Mouse (Mus musculus) yolk sac, embryonic 10.5 days (tissue): ENCODE measurements around the gene Akr1c12.
"Not testable (repeated sequence)": the region's sequence is repeated elsewhere in the genome, so short reads cannot be mapped to it uniquely, and the experiment has no call there.

Experiments
- DNase-seq: peaks from one replicate; pipeline ENCODE4 v3.0.0-alpha.2; 2017; ENCODE audit warnings: low spot score

Akr1c12 gene

GRCm38 (mm10) chr13:4279284-4279683, at the start of gene Akr1c12:
Gene Akr1c12 (minus strand): TSS chr13:4279433.
- peak; percentile 41 for DNase-seq

GRCm38 (mm10) chr13:4318773-4319172, 39.5 kb upstream of the Akr1c12 start:
- no peak for DNase-seq

GRCm38 (mm10) chr13:4313907-4314306, 34.7 kb upstream of the Akr1c12 start:
- DNase-seq = no peak

- no peak for DNase-seq
Measured at GRCm38 (mm10) chr13:4304861-4305565, 25.8 kb upstream of the Akr1c12 start.

GRCm38 (mm10) chr13:4296991-4297390, 17.8 kb upstream of the Akr1c12 start:
- DNase-seq = no peak

- peak; percentile 37 for DNase-seq
Measured at GRCm38 (mm10) chr13:4281471-4282412, 2.5 kb upstream of the Akr1c12 start.

GRCm38 (mm10) chr13:4277526-4277925, 1.7 kb downstream of the Akr1c12 start:
- DNase-seq = no peak

GRCm38 (mm10) chr13:4270860-4271259, 8.4 kb downstream of the Akr1c12 start:
- no peak for DNase-seq

GRCm38 (mm10) chr13:4265455-4265854, 13.8 kb downstream of the Akr1c12 start:
- DNase-seq = not testable (repeated sequence)

- no peak for DNase-seq
Measured at GRCm38 (mm10) chr13:4265047-4265446, 14.2 kb downstream of the Akr1c12 start.

- no peak for DNase-seq
Measured at GRCm38 (mm10) chr13:4264612-4265011, 14.6 kb downstream of the Akr1c12 start.

- DNase-seq = no peak
Measured at GRCm38 (mm10) chr13:4257349-4257748, 21.9 kb downstream of the Akr1c12 start.

GRCm38 (mm10) chr13:4256894-4257293, 22.3 kb downstream of the Akr1c12 start:
- DNase-seq = not testable (repeated sequence)

GRCm38 (mm10) chr13:4249347-4249746, 29.9 kb downstream of the Akr1c12 start:
- no peak for DNase-seq

- DNase-seq = peak; percentile 80
Measured at GRCm38 (mm10) chr13:4244861-4245559, 34.2 kb downstream of the Akr1c12 start.

GRCm38 (mm10) chr13:4233536-4234172, 45.6 kb downstream of the Akr1c12 start:
- DNase-seq = peak; percentile 79

GRCm38 (mm10) chr13:4233135-4233534, 46.1 kb downstream of the Akr1c12 start:
- no peak for DNase-seq

GRCm38 (mm10) chr13:4230841-4231623, 48.2 kb downstream of the Akr1c12 start:
- no peak for DNase-seq

GRCm38 (mm10) chr13:4228441-4228840, 50.8 kb downstream of the Akr1c12 start, which contains the start of gene Akr1c19:
Gene Akr1c19 (plus strand): TSS chr13:4228700.
- DNase-seq = no peak
